Mouse (Mus musculus) gastrocnemius, adult 2 months (tissue): ENCODE results near the gene Ano10. TPM values are rescaled to one million over a fixed set of nuclear protein-coding genes. Genes with fewer than 3 reads are reported as not detected.

Experiments
- DNase-seq: peaks from one replicate; pipeline ENCODE4 v3.0.0; 2022
- H3K27ac ChIP-seq: fragments of 200-600 bp; 2 replicates; pipeline ENCODE4 v1.8.1; 2022; ENCODE audit warnings: mild to moderate bottlenecking
- H3K4me3 ChIP-seq: fragments of 200-600 bp; 2 replicates; pipeline ENCODE4 v1.8.1; 2022; ENCODE audit warnings: mild to moderate bottlenecking, moderate library complexity
- CTCF ChIP-seq: fragments of 200-600 bp; IDR thresholded peaks from 2 replicates; pipeline ENCODE4 v1.8.1; 2022; ENCODE audit warnings: antibody characterized with exemption, mild to moderate bottlenecking, moderate library complexity
- intact Hi-C: fragments of 180-260 bp; cut with DNase I; formaldehyde crosslinking; loops from one replicate; pipeline ENCODE4 v1.15.1; 2025
- total RNA-seq, 2 experiments: library from RNA; stranded (reverse); gene quantifications; 2 replicates each; pipeline ENCODE4 v1.2.3; 2021

Ano10 gene
- total RNA-seq, 2 experiments from 2014 or later, result 40.7 to 49.0 TPM

- Histone ChIP-seq H3K27ac (peak overlapping the region; percentile 84), H3K4me3 (peak overlapping the region; percentile 37)
- TF ChIP-seq CTCF, result peak; percentile 76
- DNase-seq, result peak; percentile 88
- intact Hi-C loops, result loop anchor here (1.0 kb wide), 1 partner anchor 181 kb away; no protein-coding TSS in a partner anchor
Observed at GRCm38 (mm10) chr9:122199253-122199652, 95.0 kb downstream of the Ano10 start.

DNA sequence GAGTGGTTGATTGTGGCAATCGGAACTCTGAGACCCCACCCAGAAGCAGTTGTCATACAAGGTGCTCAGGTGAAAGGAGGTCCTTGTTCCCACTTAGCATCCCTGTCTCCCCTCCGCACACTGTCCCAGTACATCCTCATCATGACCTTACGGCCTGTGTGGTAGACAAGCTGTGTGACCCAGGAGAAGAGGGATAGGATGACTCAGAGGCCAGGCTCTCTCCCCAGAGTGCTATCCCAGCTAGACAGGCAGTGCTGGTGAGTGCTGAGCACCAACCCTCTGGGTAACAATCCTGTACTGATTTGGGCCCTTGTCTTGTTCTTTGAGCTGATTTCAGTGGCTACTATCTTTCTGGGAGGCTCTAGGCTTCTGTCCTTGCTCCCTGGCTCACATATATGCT is 95.6 kb downstream of the Ano10 start:
- TF ChIP-seq CTCF, result no peak
- peak; percentile 43 for DNase-seq
- no peak overlapping the region for H3K4me3 ChIP-seq
- intact Hi-C loops, result loop anchor here (1.0 kb wide), 1 partner anchor 180 kb away; no protein-coding TSS in a partner anchor
- peak overlapping the region; percentile 84 for H3K27ac ChIP-seq

- Histone ChIP-seq H3K4me3 (no peak overlapping the region), H3K27ac (peak overlapping the region; percentile 84)
- intact Hi-C loops, result no loop called here
- DNase-seq, result no peak
- TF ChIP-seq CTCF, result no peak
Observed at GRCm38 (mm10) chr9:122197021-122197420, 97.2 kb downstream of the Ano10 start.

DNA sequence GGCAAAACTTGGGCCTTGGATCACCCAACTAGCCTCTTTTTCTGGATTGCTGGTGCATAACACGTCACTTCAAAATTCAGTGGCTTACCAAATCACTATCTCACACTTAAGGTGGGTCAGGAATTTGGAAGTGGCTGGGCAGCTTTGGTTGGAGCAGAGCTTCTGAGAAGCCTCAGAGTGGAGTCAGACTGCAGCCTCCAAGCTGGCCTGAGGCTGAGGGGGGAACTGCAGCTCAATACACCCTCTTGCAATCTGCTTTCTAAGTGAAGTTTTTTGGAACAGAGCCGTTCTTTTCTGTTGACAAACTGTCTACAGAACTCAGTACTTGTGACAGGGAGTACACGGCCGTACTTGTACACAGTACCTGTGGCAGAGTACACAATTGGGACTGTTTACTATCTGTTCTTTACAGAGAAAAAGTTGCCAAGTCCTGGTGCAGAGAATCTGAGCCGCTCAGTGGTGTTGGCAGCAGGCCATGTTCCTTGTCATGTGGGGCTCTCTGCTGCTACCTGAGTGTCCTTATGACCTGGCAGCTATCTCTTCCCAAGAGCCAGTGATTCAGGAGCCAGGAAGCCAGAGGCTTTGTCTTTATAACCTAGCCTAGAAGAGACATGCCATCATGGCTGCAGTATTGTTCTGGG is 99.1 kb downstream of the Ano10 start:
- peak; percentile 75 for DNase-seq
- peak; percentile 28 for TF ChIP-seq CTCF
- H3K4me3 ChIP-seq, result no peak overlapping the region
- peak overlapping the region; percentile 84 for H3K27ac ChIP-seq
- intact Hi-C loops, result no loop called here

DNA sequence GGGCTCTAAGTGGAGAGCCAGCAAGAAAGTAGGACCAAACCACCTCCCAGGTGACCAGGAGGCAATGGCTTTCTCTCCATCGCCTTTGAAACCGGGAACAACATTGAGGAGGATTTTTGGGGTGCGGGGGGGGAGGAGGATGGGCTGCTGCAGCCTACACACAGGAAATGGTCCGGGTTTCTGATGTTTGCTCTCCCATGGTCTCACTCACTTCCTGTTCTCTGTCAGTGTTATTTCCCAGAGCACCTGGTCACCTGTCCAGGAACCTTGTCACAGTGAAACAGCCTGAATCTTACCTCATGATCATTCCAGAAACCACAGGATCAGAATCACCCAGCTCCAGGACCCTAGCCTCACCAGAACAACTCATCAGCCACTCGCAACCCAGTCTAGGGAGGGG is 100.4 kb downstream of the Ano10 start:
- Histone ChIP-seq H3K27ac (no peak overlapping the region), H3K4me3 (no peak overlapping the region)
- no peak for TF ChIP-seq CTCF
- peak; percentile 16 for DNase-seq
- intact Hi-C loops, result no loop called here

GRCm38 (mm10) chr9:122193361-122193760 is 100.9 kb downstream of the Ano10 start:
- intact Hi-C loops, result no loop called here
- no peak for DNase-seq
- no peak overlapping the region for H3K27ac ChIP-seq
- no peak for TF ChIP-seq CTCF
- H3K4me3 ChIP-seq, result no peak overlapping the region

DNA sequence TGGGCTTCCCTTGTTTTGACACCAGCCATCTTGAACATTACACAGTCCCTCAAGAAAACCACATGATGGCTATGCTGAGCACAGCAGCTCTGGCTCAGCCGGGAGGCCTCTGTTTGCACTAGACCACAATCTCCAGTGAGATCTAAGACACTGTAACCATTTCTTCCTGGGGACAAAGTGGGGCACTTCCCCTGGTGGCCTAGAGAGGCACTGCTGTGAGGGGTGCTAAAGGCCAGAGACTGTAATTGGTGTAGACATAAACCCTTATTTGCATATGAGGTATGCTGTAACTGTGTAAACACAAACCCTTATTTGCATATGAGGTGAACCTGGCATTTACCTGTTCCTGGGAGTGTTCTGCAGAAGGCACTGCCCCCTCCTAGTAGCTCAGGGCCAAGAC is 105.5 kb downstream of the Ano10 start:
- TF ChIP-seq CTCF, result peak; percentile 23; the same call in 1 of the 2 replicates
- H3K4me3 ChIP-seq, result no peak overlapping the region
- DNase-seq, result no peak
- intact Hi-C loops, result no loop called here
- H3K27ac ChIP-seq, result peak overlapping the region; percentile 81

- Histone ChIP-seq H3K27ac (peak overlapping the region; percentile 81), H3K4me3 (no peak overlapping the region; the same call in 1 of the 2 replicates)
- no peak for TF ChIP-seq CTCF
- intact Hi-C loops, result no loop called here
- DNase-seq, result no peak
Observed at GRCm38 (mm10) chr9:122187451-122187921, 106.7 kb downstream of the Ano10 start.

DNA sequence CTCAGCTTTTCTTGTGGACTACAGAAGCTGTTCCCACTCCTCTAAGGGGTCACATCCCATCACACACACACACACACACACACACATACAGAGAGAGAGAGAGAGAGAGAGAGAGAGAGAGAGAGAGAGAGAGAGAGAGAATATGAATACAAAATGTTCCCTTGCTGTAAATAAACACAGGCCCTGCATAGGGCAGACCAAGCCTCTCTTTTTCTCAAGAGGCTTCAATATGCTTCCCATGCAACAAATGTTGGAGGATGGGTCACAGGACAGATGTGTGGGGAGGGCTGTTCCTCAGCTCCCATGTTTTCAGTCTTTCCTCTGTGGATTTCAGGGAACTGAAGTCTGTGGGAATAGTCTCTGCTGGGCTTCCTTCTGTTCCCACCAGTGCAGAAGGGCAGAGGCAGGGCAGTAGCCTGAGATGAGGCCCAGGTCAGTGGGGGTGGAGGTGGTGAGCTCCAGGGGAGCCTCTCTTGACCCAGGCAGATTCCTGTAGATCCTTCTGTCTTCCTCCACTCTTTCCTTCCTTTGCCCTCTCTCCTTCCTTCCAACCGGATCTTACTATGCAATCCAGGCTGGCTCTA is 107.5 kb downstream of the Ano10 start:
- Histone ChIP-seq H3K27ac (peak overlapping the region; percentile 83), H3K4me3 (no peak overlapping the region; the same call in 1 of the 2 replicates)
- TF ChIP-seq CTCF, result no peak
- intact Hi-C loops, result no loop called here
- DNase-seq, result no peak

GRCm38 (mm10) chr9:122185953-122186352 is 108.3 kb downstream of the Ano10 start:
- Histone ChIP-seq H3K27ac (peak overlapping the region; percentile 83), H3K4me3 (no peak overlapping the region)
- no peak for DNase-seq
- no peak for TF ChIP-seq CTCF
- intact Hi-C loops, result loop anchor here (1.0 kb wide), 2 partner anchors 66 to 167 kb away; no protein-coding TSS in a partner anchor

- peak; percentile 93 for TF ChIP-seq CTCF
Observed at GRCm38 (mm10) chr9:122185061-122185460, 109.2 kb downstream of the Ano10 start.

GRCm38 (mm10) chr9:122184329-122184728 is 109.9 kb downstream of the Ano10 start:
- TF ChIP-seq CTCF, result no peak
- Histone ChIP-seq H3K4me3 (no peak overlapping the region), H3K27ac (peak overlapping the region; percentile 83)
- intact Hi-C loops, result no loop called here
- no peak for DNase-seq

More at GRCm38 (mm10) chr9:122185061-122185460, 109.2 kb downstream of the Ano10 start:
- H3K4me3 ChIP-seq, result no peak overlapping the region
- peak; percentile 88 for DNase-seq
- peak overlapping the region; percentile 83 for H3K27ac ChIP-seq
- intact Hi-C loops, result loop anchor here (1.0 kb wide), 2 partner anchors 65 to 166 kb away; no protein-coding TSS in a partner anchor

DNA sequence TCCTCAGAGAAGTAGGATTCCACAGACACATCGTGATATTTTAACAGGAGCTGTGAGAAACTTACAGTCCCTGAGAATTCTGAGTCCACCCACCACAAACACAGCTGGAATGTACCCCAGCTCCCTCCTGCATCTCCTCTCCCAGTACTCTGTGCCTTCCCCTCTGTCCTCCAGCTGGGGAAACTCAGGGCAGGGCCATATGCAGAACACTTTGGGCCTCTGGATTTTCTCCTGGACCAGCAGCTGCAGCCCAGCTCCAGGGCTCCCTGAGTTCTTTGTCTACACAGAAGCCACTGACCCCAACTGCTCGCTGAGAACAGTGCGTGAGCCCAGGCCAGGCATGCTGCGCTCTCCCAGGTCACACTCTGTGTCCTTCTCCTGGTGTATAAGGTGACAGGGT is 111.1 kb downstream of the Ano10 start:
- DNase-seq, result no peak
- TF ChIP-seq CTCF, result no peak
- intact Hi-C loops, result no loop called here
- Histone ChIP-seq H3K4me3 (no peak overlapping the region), H3K27ac (peak overlapping the region; percentile 83)
